Mouse (Mus musculus): Measurements from ENCODE around the gene Gsdma. TPM values are rescaled to one million over a fixed set of nuclear protein-coding genes. Genes with fewer than 3 reads are reported as not detected.

Gsdma gene
- polyA plus RNA-seq, 1 experiment from 2014 or later = not detected

- Histone ChIP-seq H3K4me2 (ENCODE audit: low read length) (no peak overlapping the region), H3K4me1 (ENCODE audit: control insufficient read depth in 2 of 2, insufficient read depth in 2 of 2, low read length in 2 of 2) (no peaks in the 10 kb centered on the region; a peak in 2 of 4 replicates)
Measured at GRCm38 (mm10) chr11:98693746-98694145, 29.6 kb downstream of the Gsdma start.

GRCm38 (mm10) chr11:98694301-98694700, 30.1 kb downstream of the Gsdma start:
- 55% methylated on average over 9 of the region's 9 CpGs for WGBS
- peaks cover 77% of the 10 kb centered on the region for H3K36me3 ChIP-seq (ENCODE audit: control insufficient read depth, insufficient read depth, low read length)

More at GRCm38 (mm10) chr11:98693746-98694145, 29.6 kb downstream of the Gsdma start:
- Histone ChIP-seq H3K36me3 (ENCODE audit: control insufficient read depth, insufficient read depth, low read length) (peaks cover 80% of the 10 kb centered on the region), H3K4me3 (ENCODE audit: control insufficient read depth in 1 of 2, insufficient read depth in 1 of 2, low read depth in 1 of 2, low read length in 2 of 2) (no peak overlapping the region), H3K27ac (replicated peaks in 1 of 2; ENCODE audit: control insufficient read depth in 1 of 2, insufficient read depth in 1 of 2, low read depth in 2 of 2, low read length in 2 of 2) (no peak overlapping the region), H3K27me3 (ENCODE audit: control insufficient read depth, insufficient read depth, low read length) (no peaks in the 10 kb centered on the region), H3K9ac (ENCODE audit: low read length) (no peak overlapping the region), H3K9me3 (ENCODE audit: control insufficient read depth, low read length) (no peaks in the 10 kb centered on the region)
- no peak for ATAC-seq (ENCODE audit: insufficient number of reproducible peaks, insufficient read depth, low FRiP score, low read depth)
- WGBS = 80% methylated on average over 9 of the region's 9 CpGs

GRCm38 (mm10) chr11:98695408-98695807, 31.3 kb downstream of the Gsdma start:
- Histone ChIP-seq H3K9me3 (ENCODE audit: control insufficient read depth, low read length) (no peaks in the 10 kb centered on the region), H3K9ac (ENCODE audit: low read length) (no peak overlapping the region), H3K27me3 (ENCODE audit: control insufficient read depth, insufficient read depth, low read length) (no peaks in the 10 kb centered on the region), H3K4me1 (ENCODE audit: control insufficient read depth in 2 of 2, insufficient read depth in 2 of 2, low read length in 2 of 2) (peaks cover 0 to 4% of the 10 kb centered on the region in 2 experiments; a peak in 3 of 4 replicates), H3K4me2 (ENCODE audit: low read length) (no peak overlapping the region), H3K36me3 (ENCODE audit: control insufficient read depth, insufficient read depth, low read length) (peaks cover 66% of the 10 kb centered on the region), H3K4me3 (ENCODE audit: control insufficient read depth in 1 of 2, insufficient read depth in 1 of 2, low read depth in 1 of 2, low read length in 2 of 2) (no peak overlapping the region), H3K27ac (replicated peaks in 1 of 2; ENCODE audit: control insufficient read depth in 1 of 2, insufficient read depth in 1 of 2, low read depth in 2 of 2, low read length in 2 of 2) (no peak overlapping the region)
- ATAC-seq (ENCODE audit: insufficient number of reproducible peaks, insufficient read depth, low FRiP score, low read depth) = no peak
- WGBS = 74% methylated on average over 14 of the region's 14 CpGs

More at GRCm38 (mm10) chr11:98694301-98694700, 30.1 kb downstream of the Gsdma start:
- ATAC-seq (ENCODE audit: insufficient number of reproducible peaks, insufficient read depth, low FRiP score, low read depth) = no peak
- Histone ChIP-seq H3K9ac (ENCODE audit: low read length) (no peak overlapping the region), H3K4me1 (ENCODE audit: control insufficient read depth in 2 of 2, insufficient read depth in 2 of 2, low read length in 2 of 2) (no peaks in the 10 kb centered on the region; a peak in 2 of 4 replicates), H3K4me2 (ENCODE audit: low read length) (no peak overlapping the region), H3K4me3 (ENCODE audit: control insufficient read depth in 1 of 2, insufficient read depth in 1 of 2, low read depth in 1 of 2, low read length in 2 of 2) (no peak overlapping the region), H3K9me3 (ENCODE audit: control insufficient read depth, low read length) (no peaks in the 10 kb centered on the region), H3K27me3 (ENCODE audit: control insufficient read depth, insufficient read depth, low read length) (no peaks in the 10 kb centered on the region), H3K27ac (replicated peaks in 1 of 2; ENCODE audit: control insufficient read depth in 1 of 2, insufficient read depth in 1 of 2, low read depth in 2 of 2, low read length in 2 of 2) (no peak overlapping the region)

DNA sequence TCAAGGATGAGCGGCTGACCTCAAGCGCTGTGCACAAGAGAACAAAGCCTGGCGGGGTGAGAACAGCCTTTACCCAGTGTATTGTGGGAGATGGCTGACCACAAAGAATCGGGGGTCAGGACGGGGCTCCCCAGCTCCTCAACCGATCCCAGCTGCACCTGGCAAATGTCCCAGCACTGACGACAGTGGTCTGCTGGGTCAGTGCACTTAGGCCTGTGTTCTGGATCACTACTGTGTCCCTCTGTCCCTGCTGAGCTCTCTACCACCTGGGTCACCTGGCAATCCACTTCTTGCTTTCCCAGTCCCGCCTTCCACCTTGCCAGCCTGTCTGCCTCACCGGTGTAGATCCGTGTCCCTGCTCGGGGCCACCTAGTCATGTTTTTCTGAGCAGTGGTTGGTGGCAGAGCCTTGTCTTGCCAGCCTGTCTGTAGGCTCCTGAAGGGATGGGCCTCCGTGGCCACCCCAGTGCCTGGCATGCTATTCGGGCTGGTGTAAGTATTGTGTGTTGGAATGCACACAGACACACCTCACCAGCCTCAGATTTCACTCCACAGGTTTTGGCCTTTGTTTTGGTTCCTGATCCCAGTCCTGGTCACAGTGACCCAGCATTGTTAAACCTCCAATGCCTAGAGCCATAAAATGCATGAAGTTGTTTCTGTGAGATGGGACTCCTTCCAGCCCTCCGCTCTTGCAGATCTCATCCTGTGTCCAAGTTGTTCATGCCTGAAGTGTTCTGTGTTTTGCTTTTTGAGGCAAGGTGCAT, 32.5 kb downstream of the Gsdma start:
- 76% methylated on average over 14 of the region's 14 CpGs for WGBS
- no peak overlapping the region for H3K4me2 ChIP-seq (ENCODE audit: low read length)
- H3K27me3 ChIP-seq (ENCODE audit: control insufficient read depth, insufficient read depth, low read length) = no peaks in the 10 kb centered on the region
- H3K27ac ChIP-seq (replicated peaks in 1 of 2; ENCODE audit: control insufficient read depth in 1 of 2, insufficient read depth in 1 of 2, low read depth in 2 of 2, low read length in 2 of 2) = no peak overlapping the region
- peaks cover 0 to 7% of the 10 kb centered on the region in 2 experiments; a peak in 3 of 4 replicates for H3K4me1 ChIP-seq (ENCODE audit: control insufficient read depth in 2 of 2, insufficient read depth in 2 of 2, low read length in 2 of 2)
- no peak for ATAC-seq (ENCODE audit: insufficient number of reproducible peaks, insufficient read depth, low FRiP score, low read depth)
- no peak overlapping the region for H3K9ac ChIP-seq (ENCODE audit: low read length)
- no peak overlapping the region for H3K4me3 ChIP-seq (ENCODE audit: control insufficient read depth in 1 of 2, insufficient read depth in 1 of 2, low read depth in 1 of 2, low read length in 2 of 2)
- peaks cover 53% of the 10 kb centered on the region for H3K36me3 ChIP-seq (ENCODE audit: control insufficient read depth, insufficient read depth, low read length)
- H3K9me3 ChIP-seq (ENCODE audit: control insufficient read depth, low read length) = no peaks in the 10 kb centered on the region

DNA sequence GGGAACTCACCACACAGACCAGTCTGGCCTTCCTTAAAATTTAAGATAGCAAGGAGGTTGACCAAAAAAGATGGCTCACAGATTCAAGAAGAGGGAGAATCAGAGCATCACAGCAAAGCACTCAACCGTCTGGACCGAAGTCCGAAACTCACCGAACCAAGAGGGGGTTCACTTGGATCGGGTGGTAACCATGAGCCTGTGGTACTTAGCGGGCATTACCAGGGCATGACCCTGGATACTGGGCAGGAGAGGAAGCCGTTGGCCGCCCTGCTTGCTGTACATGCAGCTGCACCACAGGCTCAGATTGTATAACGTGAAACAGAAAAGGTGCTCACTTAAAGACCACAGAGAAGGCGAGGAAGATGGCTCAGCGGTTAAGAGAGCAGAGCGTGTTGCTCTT, 33.1 kb downstream of the Gsdma start:
- Histone ChIP-seq H3K9me3 (ENCODE audit: control insufficient read depth, low read length) (no peaks in the 10 kb centered on the region), H3K4me2 (ENCODE audit: low read length) (no peak overlapping the region), H3K9ac (ENCODE audit: low read length) (no peak overlapping the region), H3K4me1 (ENCODE audit: control insufficient read depth in 2 of 2, insufficient read depth in 2 of 2, low read length in 2 of 2) (peaks cover 0 to 7% of the 10 kb centered on the region in 2 experiments; a peak in 3 of 4 replicates), H3K27ac (replicated peaks in 1 of 2; ENCODE audit: control insufficient read depth in 1 of 2, insufficient read depth in 1 of 2, low read depth in 2 of 2, low read length in 2 of 2) (no peak overlapping the region), H3K4me3 (ENCODE audit: control insufficient read depth in 1 of 2, insufficient read depth in 1 of 2, low read depth in 1 of 2, low read length in 2 of 2) (no peak overlapping the region), H3K27me3 (ENCODE audit: control insufficient read depth, insufficient read depth, low read length) (no peaks in the 10 kb centered on the region), H3K36me3 (ENCODE audit: control insufficient read depth, insufficient read depth, low read length) (peaks cover 47% of the 10 kb centered on the region)
- ATAC-seq (ENCODE audit: insufficient number of reproducible peaks, insufficient read depth, low FRiP score, low read depth) = no peak
- WGBS = 89% methylated on average over 12 of the region's 12 CpGs

DNA sequence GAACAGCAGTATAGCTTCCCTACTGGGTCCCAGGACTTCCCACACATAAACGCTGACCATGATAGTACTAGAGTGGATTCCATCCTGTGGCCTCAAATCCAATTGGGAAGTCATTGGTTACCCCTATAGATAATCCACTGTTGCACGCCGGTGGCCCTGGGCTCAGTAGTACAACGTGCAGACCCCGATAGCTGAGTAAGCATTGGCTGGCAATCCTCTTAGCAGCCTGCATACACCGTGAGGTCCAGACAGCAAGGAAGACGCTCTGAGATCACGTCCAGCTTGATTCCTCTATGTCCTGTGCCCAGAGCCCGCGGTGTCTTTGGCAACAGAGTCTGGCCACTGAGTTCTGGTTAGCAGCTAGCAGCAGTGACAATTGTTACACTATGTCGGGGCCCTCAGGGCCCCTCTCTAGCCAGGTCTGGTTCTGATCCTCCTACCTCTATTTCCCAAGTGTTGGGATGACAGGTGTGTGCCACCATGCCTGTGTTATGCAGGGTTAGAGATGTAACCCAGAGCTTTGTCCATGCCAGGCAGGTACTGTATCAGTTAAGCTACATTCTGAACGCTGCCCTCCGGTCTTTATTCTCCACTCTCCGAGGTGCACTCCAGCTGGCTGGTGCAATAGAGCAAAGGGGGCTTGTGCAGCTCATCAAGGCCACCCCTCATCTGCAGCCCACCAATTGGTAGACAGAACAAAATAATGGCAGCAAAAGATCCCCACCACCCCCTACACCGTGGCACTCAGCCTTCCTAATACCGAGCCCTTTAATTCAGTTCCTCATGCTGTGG, 34.9 kb downstream of the Gsdma start:
- no peaks in the 10 kb centered on the region for H3K27me3 ChIP-seq (ENCODE audit: control insufficient read depth, insufficient read depth, low read length)
- H3K4me1 ChIP-seq (ENCODE audit: control insufficient read depth in 2 of 2, insufficient read depth in 2 of 2, low read length in 2 of 2) = peaks cover 0 to 7% of the 10 kb centered on the region in 2 experiments; a peak in 3 of 4 replicates
- no peak overlapping the region for H3K27ac ChIP-seq (replicated peaks in 1 of 2; ENCODE audit: control insufficient read depth in 1 of 2, insufficient read depth in 1 of 2, low read depth in 2 of 2, low read length in 2 of 2)
- 79% methylated on average over 16 of the region's 16 CpGs for WGBS
- H3K9me3 ChIP-seq (ENCODE audit: control insufficient read depth, low read length) = no peaks in the 10 kb centered on the region
- ATAC-seq (ENCODE audit: insufficient number of reproducible peaks, insufficient read depth, low FRiP score, low read depth) = no peak
- H3K4me2 ChIP-seq (ENCODE audit: low read length) = no peak overlapping the region
- peaks cover 29% of the 10 kb centered on the region for H3K36me3 ChIP-seq (ENCODE audit: control insufficient read depth, insufficient read depth, low read length)
- no peak overlapping the region for H3K9ac ChIP-seq (ENCODE audit: low read length)
- H3K4me3 ChIP-seq (ENCODE audit: control insufficient read depth in 1 of 2, insufficient read depth in 1 of 2, low read depth in 1 of 2, low read length in 2 of 2) = no peak overlapping the region

DNA sequence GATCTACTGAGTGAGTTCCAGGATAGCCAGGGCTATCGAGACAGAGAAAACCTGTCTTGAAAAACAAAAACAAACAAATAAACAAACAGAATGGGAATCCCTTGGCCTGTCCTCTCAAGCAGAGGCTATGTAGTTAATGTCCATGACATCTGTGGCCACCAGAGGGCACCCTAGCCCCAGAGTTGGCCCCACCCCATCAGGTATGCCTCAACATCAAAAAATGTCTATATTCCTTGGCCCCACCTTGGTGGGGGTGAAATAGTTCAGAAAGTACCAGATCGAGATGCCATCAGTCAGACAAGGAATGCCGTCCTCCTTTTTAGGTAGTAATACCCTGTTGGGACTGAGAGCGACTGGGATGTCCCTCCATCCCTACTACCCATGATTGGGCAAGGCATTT, 35.8 kb downstream of the Gsdma start:
- Histone ChIP-seq H3K27ac (replicated peaks in 1 of 2; ENCODE audit: control insufficient read depth in 1 of 2, insufficient read depth in 1 of 2, low read depth in 2 of 2, low read length in 2 of 2) (no peak overlapping the region), H3K27me3 (ENCODE audit: control insufficient read depth, insufficient read depth, low read length) (no peaks in the 10 kb centered on the region), H3K9me3 (ENCODE audit: control insufficient read depth, low read length) (no peaks in the 10 kb centered on the region), H3K4me2 (ENCODE audit: low read length) (no peak overlapping the region), H3K4me1 (ENCODE audit: control insufficient read depth in 2 of 2, insufficient read depth in 2 of 2, low read length in 2 of 2) (peaks cover 0 to 7% of the 10 kb centered on the region in 2 experiments; a peak in 3 of 4 replicates), H3K4me3 (ENCODE audit: control insufficient read depth in 1 of 2, insufficient read depth in 1 of 2, low read depth in 1 of 2, low read length in 2 of 2) (no peak overlapping the region), H3K9ac (ENCODE audit: low read length) (no peak overlapping the region; the same call in 1 of the 2 replicates), H3K36me3 (ENCODE audit: control insufficient read depth, insufficient read depth, low read length) (peaks cover 28% of the 10 kb centered on the region)
- WGBS = 28% methylated on average over 4 of the region's 4 CpGs
- ATAC-seq (ENCODE audit: insufficient number of reproducible peaks, insufficient read depth, low FRiP score, low read depth) = no peak

Data from heart, embryonic 14.5 days (tissue).